12 mouse cellular contexts compared by ENCODE assay signal in genomic region chr1:133050001-133050431, GRCm38 (mm10). TPM values are rescaled to one million over a fixed set of nuclear protein-coding genes. Genes with fewer than 3 reads are reported as not detected.
DNase-seq lines count a peak whose midpoint lies in the region; ATAC-seq and TF ChIP-seq lines count a peak whose summit lies in the region.
"Had no signal": no experiment of that assay in that cellular context is flagged by ENCODE, and none has a peak within 500 bp of the region (broad histone marks: within the 10 kb centered on the region; RNA-seq: fewer than 3 reads in every experiment).

No protein-coding gene starts in this region.

- peaks cover 73% of the 10 kb centered on the region for H3K4me1 ChIP-seq in heart, embryonic 10.5 days
- peaks cover 51% of the 10 kb centered on the region for H3K4me1 ChIP-seq in midbrain, embryonic 11.5 days (ENCODE audit: control insufficient read depth, insufficient read depth, low read length)
- H3K4me1 ChIP-seq in midbrain, embryonic 15.5 days = peaks cover 53% of the 10 kb centered on the region
- peaks cover 2% of the 10 kb centered on the region for H3K4me1 ChIP-seq in stomach, postnatal 0 days (replicated peaks; ENCODE audit: control insufficient read depth, insufficient read depth)

- no peak for ATAC-seq in midbrain, embryonic 11.5 days (ENCODE audit: low FRiP score)
- ATAC-seq in midbrain, embryonic 15.5 days (replicated peaks) = no peak
- no peak for ATAC-seq in stomach, postnatal 0 days (ENCODE audit: low FRiP score, low TSS enrichment)
- ATAC-seq in monocyte, adult 5-6 weeks (replicated peaks; ENCODE audit: insufficient number of reproducible peaks, low FRiP score, low TSS enrichment, poor library complexity, severe bottlenecking) = no peak
- ATAC-seq: forebrain, postnatal 0 days had no signal

- intact Hi-C loops in heart, postnatal 36 days (cut with DNase I) = no loop called here

- peak overlapping the region; percentile 70 for H3K27ac ChIP-seq in heart, embryonic 10.5 days
- H3K27ac ChIP-seq in midbrain, embryonic 11.5 days (ENCODE audit: low read depth, low read length) = no peak overlapping the region
- H3K27ac ChIP-seq in midbrain, embryonic 15.5 days = no peak overlapping the region
- 0 out of 2 replicates have a peak overlapping the region, but pooled peaks have one; percentile 18 for H3K27ac ChIP-seq in stomach, postnatal 0 days (replicated peaks)
- H3K27ac ChIP-seq: limb, embryonic 13.5 days; lung, embryonic 15.5 days had no signal

- 17% methylated on average over 11 of the region's 11 CpGs for WGBS in heart, embryonic 10.5 days
- 25% methylated on average over 11 of the region's 11 CpGs for WGBS in midbrain, embryonic 11.5 days
- 24% methylated on average over 11 of the region's 11 CpGs for WGBS in midbrain, embryonic 15.5 days
- WGBS in stomach, postnatal 0 days = 31% methylated on average over 11 of the region's 11 CpGs

- no peak for DNase-seq in heart, embryonic 10.5 days (ENCODE audit: low spot score)
- DNase-seq in heart, postnatal 36 days = no peak
- DNase-seq in midbrain, embryonic 11.5 days (ENCODE audit: low spot score, missing footprints) = no peak
- peak; percentile 56 for DNase-seq in embryo, embryonic 10.5 days (ENCODE audit: low spot score)
- DNase-seq in stomach, postnatal 0 days (ENCODE audit: low spot score) = no peak
- DNase-seq: cerebellum, adult 11 months; forebrain, postnatal 0 days; thymus, postnatal 14 days had no signal

- no peak overlapping the region for H3K9ac ChIP-seq in midbrain, embryonic 11.5 days (ENCODE audit: low read length)
- no peak overlapping the region for H3K9ac ChIP-seq in midbrain, embryonic 15.5 days
- H3K9ac ChIP-seq in stomach, postnatal 0 days (ENCODE audit: low read length) = no peak overlapping the region
- H3K9ac ChIP-seq: forebrain, postnatal 0 days; limb, embryonic 13.5 days; lung, embryonic 15.5 days had no signal

- no peak for TF ChIP-seq CTCF in stomach, postnatal 0 days (IDR thresholded peaks at IDR 0.05; ENCODE audit: low read depth)

- H3K36me3 ChIP-seq in heart, embryonic 10.5 days = no peaks in the 10 kb centered on the region
- H3K36me3 ChIP-seq in midbrain, embryonic 11.5 days (ENCODE audit: control insufficient read depth, insufficient read depth, low read length) = no peaks in the 10 kb centered on the region
- no peaks in the 10 kb centered on the region for H3K36me3 ChIP-seq in midbrain, embryonic 15.5 days (replicated peaks)
- H3K36me3 ChIP-seq in stomach, postnatal 0 days (ENCODE audit: control insufficient read depth, insufficient read depth, low read length) = no peaks in the 10 kb centered on the region
- H3K36me3 ChIP-seq: limb, embryonic 13.5 days; lung, embryonic 15.5 days had no signal

- no peak for TF ChIP-seq EP300 in stomach, postnatal 0 days (optimal IDR thresholded peaks at IDR 0.05)

- H3K4me3 ChIP-seq in heart, embryonic 10.5 days = peak overlapping the region; percentile 9; the same call in 1 of the 2 replicates
- no peak overlapping the region for H3K4me3 ChIP-seq in midbrain, embryonic 11.5 days (ENCODE audit: low read depth, low read length)
- H3K4me3 ChIP-seq in midbrain, embryonic 15.5 days = no peak overlapping the region
- no peak overlapping the region for H3K4me3 ChIP-seq in stomach, postnatal 0 days (ENCODE audit: low read depth, low read length)
- H3K4me3 ChIP-seq: limb, embryonic 13.5 days; lung, embryonic 15.5 days had no signal

- H3K27me3 ChIP-seq in heart, embryonic 10.5 days (ENCODE audit: insufficient read depth, poor library complexity, severe bottlenecking) = peaks cover 2% of the 10 kb centered on the region; the same call in 1 of the 2 replicates
- no peaks in the 10 kb centered on the region for H3K27me3 ChIP-seq in midbrain, embryonic 11.5 days (ENCODE audit: control insufficient read depth, insufficient read depth, low read length)
- no peaks in the 10 kb centered on the region for H3K27me3 ChIP-seq in midbrain, embryonic 15.5 days (replicated peaks)
- no peaks in the 10 kb centered on the region for H3K27me3 ChIP-seq in stomach, postnatal 0 days (ENCODE audit: control insufficient read depth, insufficient read depth, low read length)
- H3K27me3 ChIP-seq: limb, embryonic 13.5 days; lung, embryonic 15.5 days had no signal

- H3K9me3 ChIP-seq in heart, embryonic 10.5 days = no peaks in the 10 kb centered on the region
- no peaks in the 10 kb centered on the region for H3K9me3 ChIP-seq in midbrain, embryonic 11.5 days (ENCODE audit: control insufficient read depth, low read length)
- H3K9me3 ChIP-seq in midbrain, embryonic 15.5 days = no peaks in the 10 kb centered on the region
- H3K9me3 ChIP-seq in stomach, postnatal 0 days (ENCODE audit: control insufficient read depth, low read length) = no peaks in the 10 kb centered on the region
- H3K9me3 ChIP-seq: limb, embryonic 13.5 days; lung, embryonic 15.5 days had no signal

- 0 out of 2 replicates have a peak overlapping the region, but pooled peaks have one; percentile 11 for H3K4me2 ChIP-seq in midbrain, embryonic 11.5 days
- no peak overlapping the region for H3K4me2 ChIP-seq in midbrain, embryonic 15.5 days
- H3K4me2 ChIP-seq in stomach, postnatal 0 days (replicated peaks; ENCODE audit: low read depth) = no peak overlapping the region
- H3K4me2 ChIP-seq: limb, embryonic 13.5 days; lung, embryonic 15.5 days had no signal

RNA-seq across cellular contexts. Expression of gene Pik3c2b, which starts 4.5 kb away (rescaled TPM):
- 7.9 and 11.5 TPM in 2 replicates for polyA plus RNA-seq in heart, embryonic 10.5 days (2016; fragmentation: Nextera tagmentation; extraction: Ambion mirVana)
- 10 to 100 TPM; 17.9 to 20.4 TPM for total RNA-seq in heart, postnatal 36 days (2021)
- polyA plus RNA-seq in midbrain, embryonic 11.5 days (2014; fragmentation: Nextera tagmentation; extraction: Ambion mirVana) = 15.5 and 16.3 TPM in 2 replicates
- polyA plus RNA-seq in midbrain, embryonic 15.5 days (2015; fragmentation: Nextera tagmentation; extraction: Ambion mirVana) = 16.2 and 17.1 TPM in 2 replicates
- 4.2 and 4.7 TPM in 2 replicates for polyA plus RNA-seq in stomach, postnatal 0 days (2015; fragmentation: Nextera tagmentation; extraction: Ambion mirVana)
- total RNA-seq in monocyte, adult 5-6 weeks (2017) = 1.4 to 5.4 TPM (median 1.9 TPM) in 3 replicates

RNA-seq across cellular contexts. Expression of gene Mdm4, which starts 19.7 kb away (rescaled TPM):
- polyA plus RNA-seq in heart, embryonic 10.5 days (2016; fragmentation: Nextera tagmentation; extraction: Ambion mirVana) = 30.7 and 32.8 TPM in 2 replicates
- total RNA-seq in heart, postnatal 36 days (2021) = 10 to 100 TPM; 25.3 to 29.9 TPM
- 36.5 TPM in 2 replicates for polyA plus RNA-seq in midbrain, embryonic 11.5 days (2014; fragmentation: Nextera tagmentation; extraction: Ambion mirVana)
- 44.3 and 45.4 TPM in 2 replicates for polyA plus RNA-seq in midbrain, embryonic 15.5 days (2015; fragmentation: Nextera tagmentation; extraction: Ambion mirVana)
- 11.1 and 11.3 TPM in 2 replicates for polyA plus RNA-seq in stomach, postnatal 0 days (2015; fragmentation: Nextera tagmentation; extraction: Ambion mirVana)
- 113 to 271 TPM (median 138 TPM) in 3 replicates for total RNA-seq in monocyte, adult 5-6 weeks (2017)

Comparison
In these comparisons a context has a peak if more than half of its experiments do, and no peak if none do; other contexts are left out.
1. H3K27ac ChIP-seq: peak in heart, embryonic 10.5 days (single experiment) and stomach, postnatal 0 days (single experiment); none in midbrain, embryonic 11.5 days (single experiment) and midbrain, embryonic 15.5 days (single experiment).